Mouse (Mus musculus) bone marrow, adult 2 months (tissue): ENCODE results near the gene Mrpl58.

Source experiments
- CTCF ChIP-seq: fragments of 200-500 bp; IDR thresholded peaks from 2 replicates; pipeline ENCODE4 v1.5.1; 2011; ENCODE audit warnings: low read length, control low read depth; ENCODE audit not compliant: control insufficient read depth, insufficient read depth
- POLR2A ChIP-seq: fragments of 200-500 bp; IDR thresholded peaks from 2 replicates; pipeline ENCODE4 v1.6.1; 2011; ENCODE audit warnings: low read depth, mild to moderate bottlenecking, control low read depth, low read length, borderline replicate concordance; ENCODE audit not compliant: control insufficient read depth

DNA sequence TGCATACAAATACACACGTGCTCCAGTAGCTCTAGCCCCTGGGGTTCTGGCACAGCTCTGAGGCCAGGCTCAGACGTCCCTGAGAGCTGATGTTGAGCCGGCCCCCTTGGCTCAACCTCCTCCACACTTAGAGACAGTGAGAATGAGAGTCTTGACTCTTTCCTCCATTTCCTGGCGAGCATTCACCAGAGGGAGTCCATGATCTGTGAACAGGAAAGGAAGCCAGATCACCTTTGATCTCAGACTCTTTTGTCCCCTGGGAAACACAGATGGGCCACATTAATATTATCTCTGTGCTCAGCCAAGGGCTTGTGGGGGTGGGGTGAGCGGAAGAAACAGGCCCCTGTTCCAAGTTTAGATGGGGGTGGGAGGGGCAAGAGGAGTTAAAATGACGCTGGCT is 53.9 kb downstream of the Mrpl58 start:
- TF ChIP-seq CTCF (no peak), POLR2A (no peak)
